Mouse (Mus musculus): Measurements from ENCODE around the gene Asb2.

DNA sequence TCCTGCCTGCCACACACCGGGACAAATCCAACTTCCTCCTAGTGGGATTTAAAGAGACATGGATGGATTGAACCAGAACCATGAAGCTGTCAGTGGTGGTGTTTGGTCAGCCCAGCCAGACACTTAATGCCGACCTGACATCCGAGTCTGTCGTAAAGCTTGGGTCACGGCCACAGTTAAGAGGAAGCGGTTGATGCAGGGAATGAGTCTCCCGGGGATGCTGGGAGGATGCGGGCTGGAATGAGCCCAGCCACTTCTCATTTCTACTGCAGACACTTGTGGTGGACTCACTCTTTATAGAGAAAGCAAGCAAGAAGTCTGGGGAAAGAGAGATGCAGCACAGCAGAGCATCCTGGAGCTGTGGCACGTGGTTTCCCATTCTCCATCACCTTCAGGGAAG, 55.3 kb downstream of the Asb2 start:
- TF ChIP-seq CTCF (IDR thresholded peaks at IDR 0.05; ENCODE audit: insufficient read depth, low read length) (no peak), POLR2A (IDR thresholded peaks at IDR 0.05; ENCODE audit: borderline replicate concordance, extremely low read depth, low read depth, low read length) (no peak)
